Mouse (Mus musculus) gastrocnemius, adult 8-10 months (tissue): ENCODE results near the gene Rfng. TPM values are rescaled to one million over a fixed set of nuclear protein-coding genes. Genes with fewer than 3 reads are reported as not detected.
"Not testable (repeated sequence)": the region's sequence is repeated elsewhere in the genome, so short reads cannot be mapped to it uniquely, and the experiment has no call there.

Source experiments
- DNase-seq, 2 experiments: peaks; one replicate each; pipeline ENCODE4 v3.0.0; 2022; ENCODE audit warnings: low spot score in 2 of 2
- total RNA-seq, 4 experiments: library from RNA; stranded (reverse); gene quantifications; 2 replicates each; pipeline ENCODE4 v1.2.4; 2022

The Rfng gene
- total RNA-seq, 4 experiments from 2014 or later = 10.8 to 13.6 (median 13.1) TPM

- DNase-seq = no peak
Observed at GRCm38 (mm10) chr11:120817358-120817757, 33.4 kb upstream of the Rfng start.

DNA sequence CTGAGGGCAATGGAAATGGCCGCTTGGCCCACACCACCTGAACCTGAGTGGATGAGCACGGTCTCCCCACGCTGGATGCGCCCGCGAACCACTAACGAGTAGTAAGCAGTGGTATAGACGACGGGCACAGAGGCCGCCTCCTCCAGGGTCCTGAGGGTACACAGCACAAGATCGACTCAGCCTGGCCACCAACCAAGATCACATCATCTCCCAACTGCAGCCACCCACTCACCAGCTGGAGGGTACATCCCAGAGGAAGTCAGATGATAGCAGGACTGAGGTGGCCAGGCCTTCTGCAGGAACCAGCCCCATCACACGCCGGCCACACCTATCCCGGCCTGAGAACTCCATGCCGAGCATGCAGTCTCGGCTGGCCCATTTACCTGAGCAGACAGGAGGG is 28.1 kb upstream of the Rfng start:
- no peak for DNase-seq

GRCm38 (mm10) chr11:120808010-120808409 is 24.0 kb upstream of the Rfng start:
- DNase-seq = no peak

DNA sequence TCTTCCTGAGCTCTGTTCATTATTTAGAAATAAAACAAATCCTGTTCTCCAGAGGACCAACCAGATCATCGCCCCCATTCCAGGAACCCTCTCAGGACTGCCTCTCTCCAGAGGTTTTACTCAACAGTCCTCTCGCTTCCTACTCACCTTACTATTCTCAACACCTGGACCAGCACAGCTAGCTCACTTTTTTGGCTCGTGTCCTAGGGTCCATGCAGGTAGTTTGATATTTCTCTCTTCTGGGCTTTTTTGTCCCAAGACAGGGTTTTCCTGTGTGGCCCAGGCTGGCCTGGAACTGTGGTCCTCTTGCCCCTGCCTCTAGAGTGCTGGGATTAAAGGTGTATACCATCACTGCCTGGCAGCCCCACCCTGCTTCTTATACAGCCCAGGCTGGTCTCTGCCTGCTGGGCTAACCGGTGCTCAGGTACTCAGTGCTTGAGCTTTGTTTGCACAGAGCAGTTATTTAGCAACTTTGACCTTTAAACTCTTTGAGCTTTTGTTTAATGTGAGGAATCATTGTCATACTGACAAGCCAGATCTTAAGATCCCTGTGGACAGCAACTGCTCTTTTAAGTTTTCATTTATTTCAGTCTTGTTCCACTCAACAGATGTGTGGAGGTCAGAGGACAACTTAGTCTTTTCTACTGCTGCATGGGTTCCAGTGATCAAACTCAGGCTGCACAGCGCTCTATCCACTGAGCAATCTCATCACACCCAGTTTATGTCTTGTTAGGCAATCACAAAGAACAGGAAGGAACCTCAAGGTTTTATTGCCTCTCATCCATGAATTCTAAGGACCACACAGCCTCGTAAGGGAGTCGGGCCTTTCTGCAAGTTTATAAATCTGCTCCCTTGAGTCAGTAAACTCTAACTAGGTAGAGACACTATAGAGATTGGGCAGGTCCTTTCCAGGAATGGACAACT is 21.6 kb upstream of the Rfng start:
- no peak for DNase-seq

- no peak for DNase-seq
Observed at GRCm38 (mm10) chr11:120804769-120805168, 20.8 kb upstream of the Rfng start.

DNA sequence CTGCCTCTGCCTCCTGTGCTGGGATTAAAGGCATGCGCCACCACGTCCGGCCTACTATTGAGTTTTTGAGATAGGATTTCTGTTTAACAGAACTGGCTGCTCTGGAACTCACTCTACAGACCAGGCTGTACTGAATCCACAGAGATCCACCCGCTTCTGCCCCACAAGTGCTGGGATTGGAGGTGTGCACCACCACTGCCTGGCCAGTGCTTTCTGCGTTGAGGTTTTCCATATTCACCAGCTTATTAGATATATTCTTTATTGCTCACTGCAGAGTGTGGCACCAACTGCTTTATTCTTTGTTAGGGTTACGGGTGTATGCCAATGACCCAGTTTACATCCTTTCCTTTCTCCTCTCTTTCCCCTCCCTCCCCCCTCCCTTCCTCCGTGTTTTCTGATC is 20.3 kb upstream of the Rfng start:
- no peak for DNase-seq

- peak; percentile 80 to 84 for DNase-seq
Observed at GRCm38 (mm10) chr11:120800061-120800904, 16.3 kb upstream of the Rfng start.

- no peak for DNase-seq
Observed at GRCm38 (mm10) chr11:120799316-120799890, 15.4 kb upstream of the Rfng start.

DNA sequence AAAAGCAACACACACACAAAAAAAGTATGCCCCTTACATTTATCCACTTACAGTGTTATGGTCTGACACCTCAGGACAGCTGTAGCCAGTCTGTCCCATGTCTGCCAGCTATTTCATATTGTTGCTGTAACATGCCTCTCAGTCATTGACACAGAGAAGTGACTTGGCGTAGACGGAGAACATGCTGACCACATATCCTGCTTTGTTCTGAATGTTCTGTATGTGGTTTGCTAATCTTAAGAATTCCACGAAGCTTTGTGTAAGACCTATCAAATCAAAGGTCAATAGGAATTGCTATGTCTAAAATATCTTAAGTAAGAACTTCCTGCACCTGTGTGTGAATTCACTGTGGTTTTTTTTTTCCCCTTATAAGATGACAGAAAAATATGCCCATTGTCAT is 14.2 kb upstream of the Rfng start:
- no peak for DNase-seq

DNA sequence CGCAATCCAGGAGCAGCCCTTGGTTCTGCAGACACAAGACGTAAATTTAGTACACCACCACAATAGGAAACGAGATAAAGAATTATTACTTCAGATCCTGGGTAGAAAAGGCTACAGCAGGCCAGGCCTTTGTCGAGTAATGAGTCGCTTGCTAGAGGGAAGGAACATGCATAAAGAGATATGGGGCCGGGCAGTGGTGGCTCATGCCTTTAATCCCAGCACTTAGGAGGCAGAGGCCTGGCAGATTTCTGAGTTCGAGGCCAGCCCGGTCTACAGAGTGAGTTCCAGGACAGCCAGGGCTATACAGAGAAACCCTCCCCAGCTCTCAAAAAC is 12.6 kb upstream of the Rfng start:
- no peak for DNase-seq

- peak; percentile 90 to 94 for DNase-seq
Observed at GRCm38 (mm10) chr11:120795756-120796613, 12.0 kb upstream of the Rfng start, which contains the start of gene Dus1l. Dus1l (minus strand) TSS chr11:120796403.

GRCm38 (mm10) chr11:120792652-120793051 is 8.6 kb upstream of the Rfng start:
- no peak for DNase-seq

GRCm38 (mm10) chr11:120789810-120790209 is 5.8 kb upstream of the Rfng start:
- no peak for DNase-seq

- no peak for DNase-seq
Observed at GRCm38 (mm10) chr11:120789355-120789754, 5.3 kb upstream of the Rfng start.

DNA sequence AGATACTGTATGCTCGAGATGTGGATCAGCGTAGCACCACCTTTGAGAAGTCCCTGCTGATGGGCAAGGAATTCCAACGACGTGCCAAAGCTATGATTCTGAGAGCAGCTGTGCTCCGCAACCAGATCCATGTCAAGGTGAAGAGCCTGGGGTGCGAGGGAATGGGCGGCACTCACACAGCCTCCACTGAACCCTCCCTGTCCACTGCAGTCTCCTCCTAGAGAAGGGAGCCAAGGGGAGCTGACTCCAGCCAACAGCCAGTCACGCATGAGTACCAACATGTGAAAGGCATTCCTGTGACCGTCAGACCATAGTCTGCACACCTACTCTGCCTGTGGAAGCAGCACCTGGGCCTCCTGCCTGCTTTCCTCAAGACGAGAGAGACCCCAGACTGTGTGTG is 4.5 kb upstream of the Rfng start:
- not testable (repeated sequence) for DNase-seq

DNA sequence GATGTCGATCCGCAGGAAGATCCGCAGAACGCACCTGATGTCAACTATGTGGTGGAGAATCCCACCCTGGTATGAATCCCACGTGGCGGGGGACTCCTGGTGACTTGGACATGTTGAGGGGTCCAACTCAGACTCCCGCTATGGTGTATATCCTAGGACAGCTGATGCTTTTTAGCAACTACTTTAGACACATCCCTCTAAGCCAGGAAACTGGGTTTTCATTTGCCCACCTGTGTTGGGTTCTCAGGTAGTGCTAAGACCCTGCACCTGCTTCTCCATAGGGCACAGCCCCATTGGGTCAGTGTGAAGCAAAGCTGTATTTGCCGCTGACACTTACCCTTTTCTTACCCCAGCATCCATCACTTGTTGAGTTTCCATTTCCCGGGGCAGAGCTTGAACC is 1.1 kb upstream of the Rfng start:
- no peak for DNase-seq

DNA sequence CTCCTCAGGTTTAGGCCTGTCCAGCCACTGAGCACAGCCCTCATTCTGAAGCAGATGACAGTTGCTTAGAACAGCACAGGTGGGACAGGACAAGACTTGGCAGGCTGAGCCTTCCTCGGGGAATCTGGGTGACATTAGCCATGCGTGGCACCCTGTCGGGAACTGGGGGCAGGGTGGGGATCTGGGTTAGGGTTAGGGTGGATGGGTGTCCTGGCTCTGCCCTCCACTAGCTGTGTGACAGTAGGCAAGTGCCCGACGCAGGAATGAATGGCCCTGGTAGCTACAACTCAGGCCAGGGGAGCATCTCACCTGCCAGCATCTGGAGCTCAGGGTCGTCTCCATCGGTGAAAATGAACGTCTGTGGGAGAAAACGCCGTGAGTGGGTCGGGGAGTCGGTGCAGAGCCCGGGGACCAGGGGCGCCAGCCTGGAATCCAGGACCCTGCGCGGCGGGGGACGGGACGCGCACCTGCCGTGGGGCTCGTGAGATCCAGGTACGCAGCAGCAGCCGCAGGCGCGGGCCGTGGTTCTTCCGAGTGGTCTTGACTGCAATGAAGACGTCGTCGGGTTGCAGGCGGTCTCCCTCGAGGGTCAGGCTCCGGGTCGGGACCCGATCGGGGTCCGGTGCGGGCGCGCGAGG is 462 bp downstream of the Rfng start:
- no peak for DNase-seq

- DNase-seq = not testable (repeated sequence)
Observed at GRCm38 (mm10) chr11:120781361-120781760, 2.6 kb downstream of the Rfng start.

DNA sequence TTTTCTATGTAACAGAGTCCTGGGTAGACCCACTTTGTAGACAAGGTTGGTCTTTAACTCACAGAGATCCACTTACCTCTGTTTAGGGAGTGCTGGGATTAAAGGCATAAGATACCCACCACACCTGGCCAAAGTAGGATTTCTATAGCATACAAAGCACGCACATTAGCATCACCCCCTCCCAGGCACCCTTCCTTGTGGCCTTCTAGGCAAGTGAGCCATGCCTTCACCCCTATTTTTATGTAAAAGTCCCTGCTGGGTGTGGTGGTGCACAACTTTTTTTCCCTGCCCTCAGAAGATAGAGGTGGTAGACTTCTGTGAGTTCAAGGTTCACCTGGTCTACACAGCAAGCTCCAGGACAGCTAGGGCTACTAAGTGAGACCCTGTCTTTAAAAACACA is 4.1 kb downstream of the Rfng start:
- DNase-seq = no peak

DNA sequence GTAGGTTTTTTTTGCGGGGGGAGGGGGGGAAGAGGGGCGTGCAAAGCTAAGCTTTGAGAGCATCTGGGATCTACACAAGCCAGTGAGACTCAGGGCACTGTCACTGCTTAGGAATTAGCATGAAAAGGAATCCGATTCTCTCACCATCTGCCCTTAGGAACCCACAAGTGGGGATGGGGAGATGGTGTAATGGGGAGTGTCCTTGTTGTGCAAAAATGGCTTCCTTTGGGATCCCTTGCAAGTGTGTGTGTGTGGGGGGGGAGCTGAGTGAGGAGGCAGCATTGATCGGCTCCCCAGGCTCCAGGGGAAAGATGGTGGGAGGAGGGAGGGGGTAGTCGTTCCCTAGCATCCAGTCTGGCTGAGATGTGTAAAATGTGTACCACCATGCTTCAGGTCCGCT is 6.9 kb downstream of the Rfng start:
- DNase-seq = no peak
